Mouse (Mus musculus) brain, embryonic 14.5 days (tissue): Measurements from ENCODE around the gene Anapc13.

Experiments used
- CTCF ChIP-seq: fragments of 200-500 bp; IDR thresholded peaks from 2 replicates; pipeline ENCODE4 v1.5.1; 2012; ENCODE audit warnings: inconsistent platforms, mild to moderate bottlenecking, moderate library complexity, borderline replicate concordance; ENCODE audit not compliant: insufficient read depth, insufficient read length; ENCODE audit errors: extremely low read depth
- POLR2A ChIP-seq: fragments of 200-500 bp; IDR thresholded peaks from 2 replicates; pipeline ENCODE4 v1.6.1; 2012; ENCODE audit warnings: mild to moderate bottlenecking, inconsistent platforms, borderline replicate concordance; ENCODE audit not compliant: poor library complexity, insufficient read depth, insufficient read length, severe bottlenecking; ENCODE audit errors: extremely low read depth

GRCm38 (mm10) chr9:102581921-102582469 lies 44.1 kb upstream of the Anapc13 start:
- TF ChIP-seq POLR2A (no peak), CTCF (no peak)
